Mouse (Mus musculus) liver, adult 2 months (tissue): ENCODE measurements at regions not wholly inside any gene's neighbourhood (a gene's known extent, or its start where the extent isn't known, plus 50 kb on each side); places are given as distances from the start of the nearest gene placed in this dataset.

ENCODE experiments used
- DNase-seq: peaks from one replicate; pipeline ENCODE4 v3.0.0-alpha.2; 2011; ENCODE audit warnings: low read depth, low spot score; ENCODE audit errors: extremely low read depth
- H3K27ac ChIP-seq: fragments of 200-500 bp; replicated peaks from 2 replicates; pipeline ENCODE4 v1.5.1; 2012; ENCODE audit warnings: low read depth, mild to moderate bottlenecking, control low read depth, inconsistent platforms, low read length; ENCODE audit not compliant: insufficient read depth
- H3K27me3 ChIP-seq: fragments of 200-500 bp; 2 replicates; pipeline ENCODE4 v1.6.1; 2012; ENCODE audit warnings: mild to moderate bottlenecking, moderate library complexity, low read length, inconsistent platforms; ENCODE audit not compliant: control insufficient read depth, insufficient read depth
- H3K36me3 ChIP-seq: fragments of 200-500 bp; 2 replicates; pipeline ENCODE4 v1.6.1; 2012; ENCODE audit warnings: low read length, inconsistent platforms; ENCODE audit not compliant: control insufficient read depth, insufficient read depth
- H3K4me1 ChIP-seq: fragments of 200-500 bp; 2 replicates; pipeline ENCODE4 v1.6.1; 2011; ENCODE audit warnings: low read length; ENCODE audit not compliant: control insufficient read depth, insufficient read depth
- H3K4me3 ChIP-seq: fragments of 200-500 bp; 2 replicates; pipeline ENCODE4 v1.5.1; 2011; ENCODE audit warnings: low read depth, mild to moderate bottlenecking, control low read depth, low read length, moderate library complexity; ENCODE audit not compliant: insufficient read depth
- H3K79me2 ChIP-seq: fragments of 200-500 bp; 2 replicates; pipeline ENCODE4 v1.6.1; 2012; ENCODE audit warnings: inconsistent platforms, mild to moderate bottlenecking, low read length, moderate library complexity; ENCODE audit not compliant: control insufficient read depth, insufficient read depth
- H3K9ac ChIP-seq: fragments of 200-500 bp; 2 replicates; pipeline ENCODE4 v1.6.1; 2012; ENCODE audit warnings: low read depth, mild to moderate bottlenecking, control low read depth, inconsistent platforms, low read length
- CTCF ChIP-seq: fragments of 200-500 bp; IDR thresholded peaks from 2 replicates; pipeline ENCODE4 v1.5.1; 2011; ENCODE audit warnings: low read depth, low read length, control low read depth
- POLR2A ChIP-seq: fragments of 200-500 bp; IDR thresholded peaks from 2 replicates; pipeline ENCODE4 v1.6.1; 2011; ENCODE audit warnings: low read length, control low read depth; ENCODE audit not compliant: insufficient read depth; ENCODE audit errors: extremely low read depth
- WGBS: fragments of 180-500 bp; shearing (Covaris S2); methylation state at CpG from one replicate; pipeline ENCODE4 v1.1.7; 2018; 5-methylcytosine and 5-hydroxymethylcytosine counted together

GRCm38 (mm10) chr9:67165486-67165885 lies 116.3 kb upstream of the Tpm1 start:
- Histone ChIP-seq H3K4me1 (no peaks in the 10 kb centered on the region), H3K79me2 (no peaks in the 10 kb centered on the region), H3K4me3 (no peak overlapping the region), H3K36me3 (no peaks in the 10 kb centered on the region), H3K27ac (no peak overlapping the region), H3K9ac (no peak overlapping the region), H3K27me3 (no peaks in the 10 kb centered on the region)
- TF ChIP-seq CTCF: no peak
- no peak for TF ChIP-seq POLR2A
- 89% methylated on average over 9 of the region's 9 CpGs for WGBS
- no peak for DNase-seq

DNA sequence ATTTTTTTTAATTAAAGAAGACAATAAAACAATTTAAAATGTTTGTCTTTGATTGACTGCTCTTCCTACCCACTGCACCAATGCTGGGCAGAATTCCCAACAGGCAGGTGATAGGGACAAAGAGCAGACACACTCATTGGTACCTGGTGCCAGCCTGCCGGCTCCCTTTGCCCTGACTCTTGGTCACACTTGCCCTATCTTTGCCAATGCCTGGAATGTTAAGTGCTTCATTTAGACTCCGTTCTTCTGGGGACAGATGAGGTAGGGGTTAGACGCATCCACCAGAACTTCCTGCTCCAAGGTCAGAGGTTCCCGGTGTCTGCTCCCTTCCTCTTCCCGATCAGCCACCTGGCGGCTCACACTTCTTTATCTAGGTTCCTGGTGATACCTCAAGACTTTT lies 114.5 kb upstream of the Tpm1 start:
- Histone ChIP-seq H3K4me3 (no peak overlapping the region), H3K79me2 (no peaks in the 10 kb centered on the region)

DNA sequence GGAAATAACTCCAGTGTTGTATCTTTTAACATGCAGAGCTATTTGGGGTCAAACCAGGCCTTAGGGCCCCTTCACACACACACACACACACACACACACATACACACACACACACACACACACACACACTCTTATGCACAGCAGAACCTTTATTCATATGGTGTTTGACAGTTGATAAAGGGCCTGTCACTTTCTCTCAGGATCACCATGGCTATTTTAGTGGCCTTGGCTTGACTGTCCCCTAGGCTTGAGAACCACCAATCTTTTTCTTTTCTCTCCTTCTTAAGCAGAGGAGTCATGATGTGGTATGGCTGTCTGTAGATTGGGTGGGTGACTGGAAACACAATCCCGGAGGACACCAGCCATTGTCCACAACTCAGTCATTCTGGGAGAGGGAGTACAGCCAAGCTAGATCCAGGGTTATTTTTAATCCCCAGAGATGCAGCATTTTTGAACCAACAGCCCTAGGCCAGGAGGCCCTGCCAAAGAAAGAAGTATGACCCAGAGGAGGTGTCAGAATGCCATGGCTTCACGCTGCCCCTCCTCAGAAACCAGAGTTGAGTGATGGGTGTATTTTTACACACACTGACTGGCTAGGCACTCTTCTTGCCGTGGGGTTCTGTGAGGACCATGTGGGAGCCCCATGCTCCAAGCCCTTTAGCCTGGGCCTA lies 111.7 kb upstream of the Tpm1 start:
- TF ChIP-seq CTCF: no peak
- no peak for TF ChIP-seq POLR2A
- no peaks in the 10 kb centered on the region for H3K36me3 ChIP-seq
- H3K79me2 ChIP-seq: no peaks in the 10 kb centered on the region
- no peak for DNase-seq
- H3K4me1 ChIP-seq: no peaks in the 10 kb centered on the region
- no peak overlapping the region for H3K9ac ChIP-seq
- no peak overlapping the region for H3K4me3 ChIP-seq
- no peaks in the 10 kb centered on the region for H3K27me3 ChIP-seq
- 90% methylated on average over 3 of the region's 3 CpGs for WGBS
- H3K27ac ChIP-seq: no peak overlapping the region

More for the DNA sequence above, 114.5 kb upstream of the Tpm1 start:
- peak; percentile 70 for DNase-seq
- TF ChIP-seq CTCF (no peak), POLR2A (no peak)
- WGBS: 40% methylated on average over 6 of the region's 6 CpGs
- no peaks in the 10 kb centered on the region for H3K27me3 ChIP-seq
- no peaks in the 10 kb centered on the region for H3K4me1 ChIP-seq
- H3K9ac ChIP-seq: no peak overlapping the region
- H3K27ac ChIP-seq: no peak overlapping the region
- no peaks in the 10 kb centered on the region for H3K36me3 ChIP-seq

GRCm38 (mm10) chr9:67160350-67160749 lies 111.1 kb upstream of the Tpm1 start:
- no peaks in the 10 kb centered on the region for H3K79me2 ChIP-seq
- no peak overlapping the region for H3K9ac ChIP-seq
- H3K36me3 ChIP-seq: no peaks in the 10 kb centered on the region
- WGBS: 95% methylated on average over 5 of the region's 5 CpGs
- no peaks in the 10 kb centered on the region for H3K4me1 ChIP-seq
- H3K4me3 ChIP-seq: no peak overlapping the region
- H3K27ac ChIP-seq: no peak overlapping the region
- no peak for DNase-seq
- H3K27me3 ChIP-seq: no peaks in the 10 kb centered on the region
- TF ChIP-seq CTCF (no peak), POLR2A (no peak)

GRCm38 (mm10) chr9:67156590-67157259 lies 107.5 kb upstream of the Tpm1 start:
- no peak overlapping the region for H3K27ac ChIP-seq
- 61% methylated on average over 3 of the region's 3 CpGs for WGBS
- peak; percentile 73 for TF ChIP-seq CTCF
- no peak for TF ChIP-seq POLR2A
- no peak overlapping the region for H3K9ac ChIP-seq
- H3K79me2 ChIP-seq: no peaks in the 10 kb centered on the region
- H3K27me3 ChIP-seq: no peaks in the 10 kb centered on the region
- peak; percentile 25 for DNase-seq
- H3K4me3 ChIP-seq: no peak overlapping the region
- H3K36me3 ChIP-seq: no peaks in the 10 kb centered on the region
- no peaks in the 10 kb centered on the region for H3K4me1 ChIP-seq

DNA sequence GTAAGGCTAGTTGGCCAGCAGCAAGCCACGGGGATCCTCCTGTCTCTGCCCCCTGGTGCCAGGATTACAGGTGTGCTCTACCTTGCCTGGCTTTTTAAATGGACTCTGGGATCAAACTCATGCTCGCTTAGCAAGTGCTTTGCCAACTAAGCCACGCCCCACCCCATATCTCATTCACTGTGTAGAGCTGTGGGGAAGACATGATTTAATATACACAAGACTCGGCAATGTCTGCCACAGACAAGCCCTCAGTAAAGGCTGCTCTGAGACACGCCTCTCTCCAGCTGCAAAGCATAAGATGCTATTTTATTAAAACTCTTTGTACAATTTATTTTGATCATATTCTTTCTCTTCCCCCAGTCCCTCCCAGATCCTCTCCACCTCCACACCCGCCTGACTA lies 104.9 kb upstream of the Tpm1 start:
- TF ChIP-seq POLR2A (no peak), CTCF (no peak)
- H3K27ac ChIP-seq: no peak overlapping the region
- WGBS: 88% methylated on average over 6 of the region's 6 CpGs

More for the DNA sequence above, 104.9 kb upstream of the Tpm1 start:
- Histone ChIP-seq H3K79me2 (no peaks in the 10 kb centered on the region), H3K36me3 (no peaks in the 10 kb centered on the region), H3K9ac (no peak overlapping the region), H3K27me3 (no peaks in the 10 kb centered on the region), H3K4me3 (no peak overlapping the region), H3K4me1 (no peaks in the 10 kb centered on the region)
- DNase-seq: no peak
